Mouse (Mus musculus): ENCODE results near the gene Usp53. TPM values are rescaled to one million over a fixed set of nuclear protein-coding genes. Genes with fewer than 3 reads are reported as not detected.

The Usp53 gene
- polyA plus RNA-seq, 1 experiment from 2014 or later = 3.3 TPM

GRCm38 (mm10) chr3:122985183-122985944 lies 1.1 kb upstream of the Usp53 start:
- Histone ChIP-seq H3K27ac (ENCODE audit: low read depth) (no peak overlapping the region), H3K9me3 (ENCODE audit: low read length) (no peaks in the 10 kb centered on the region), H3K36me3 (replicated peaks; ENCODE audit: insufficient read depth, low read length) (no peaks in the 10 kb centered on the region), H3K9ac (replicated peaks) (peak overlapping the region; percentile 67), H3K4me1 (ENCODE audit: insufficient read depth) (no peaks in the 10 kb centered on the region), H3K4me2 (ENCODE audit: low read depth, low read length) (peak overlapping the region; percentile 91), H3K27me3 (ENCODE audit: insufficient read depth, low read length) (no peaks in the 10 kb centered on the region), H3K4me3 (ENCODE audit: low read depth, low read length) (peak overlapping the region; percentile 81)
- DNase-seq (no peak), ATAC-seq (no peak)
- WGBS (ENCODE audit: insufficient replicate concordance) = 35% methylated on average over 13 of the region's 13 CpGs
- TF ChIP-seq EP300 (IDR thresholded peaks at IDR 0.05; ENCODE audit: low read depth) = no peak
- TF ChIP-seq CTCF (IDR thresholded peaks at IDR 0.05; ENCODE audit: low read depth) = no peak

- Histone ChIP-seq H3K4me2 (ENCODE audit: low read depth, low read length) (peak overlapping the region; percentile 91), H3K27me3 (ENCODE audit: insufficient read depth, low read length) (no peaks in the 10 kb centered on the region), H3K4me3 (ENCODE audit: low read depth, low read length) (peak overlapping the region; percentile 81), H3K27ac (ENCODE audit: low read depth) (peak overlapping the region; percentile 97), H3K9me3 (ENCODE audit: low read length) (no peaks in the 10 kb centered on the region), H3K9ac (replicated peaks) (peak overlapping the region; percentile 83), H3K36me3 (replicated peaks; ENCODE audit: insufficient read depth, low read length) (no peaks in the 10 kb centered on the region), H3K4me1 (ENCODE audit: insufficient read depth) (no peaks in the 10 kb centered on the region)
- peak; percentile 71 for ATAC-seq
- TF ChIP-seq EP300 (IDR thresholded peaks at IDR 0.05; ENCODE audit: low read depth) (peak; percentile 16), CTCF (IDR thresholded peaks at IDR 0.05; ENCODE audit: low read depth) (no peak)
- WGBS (ENCODE audit: insufficient replicate concordance) = 0% methylated on average over 30 of the region's 30 CpGs
- DNase-seq = peak; percentile 73
Measured at GRCm38 (mm10) chr3:122983849-122984248, 461 bp downstream of the Usp53 start.

- no peak overlapping the region for H3K27ac ChIP-seq (ENCODE audit: low read depth)
- no peak for TF ChIP-seq CTCF (IDR thresholded peaks at IDR 0.05; ENCODE audit: low read depth)
- TF ChIP-seq EP300 (IDR thresholded peaks at IDR 0.05; ENCODE audit: low read depth) = no peak
- ATAC-seq = no peak
Measured at GRCm38 (mm10) chr3:122975964-122976363, 8.3 kb downstream of the Usp53 start.

DNA sequence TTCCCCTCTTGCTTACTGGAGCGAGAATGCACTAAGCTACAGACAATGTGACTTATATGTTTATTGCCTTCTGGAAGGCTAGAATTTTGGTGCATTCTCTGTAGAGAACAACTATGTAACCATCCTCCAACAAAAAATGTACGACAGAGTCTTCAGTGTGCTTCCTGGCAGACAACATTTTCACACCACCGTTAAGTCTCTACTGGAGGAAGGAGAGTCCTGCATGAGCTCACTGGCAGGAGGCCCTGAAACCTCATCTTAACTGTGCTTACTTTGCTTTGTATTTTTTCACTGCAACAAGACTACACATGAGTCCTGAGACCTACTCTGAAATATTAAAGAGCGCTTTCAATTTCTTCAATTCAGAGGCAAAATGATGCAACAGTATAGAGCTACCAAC lies 8.9 kb downstream of the Usp53 start:
- TF ChIP-seq EP300 (IDR thresholded peaks at IDR 0.05; ENCODE audit: low read depth) = no peak
- no peak for TF ChIP-seq CTCF (IDR thresholded peaks at IDR 0.05; ENCODE audit: low read depth)

More at GRCm38 (mm10) chr3:122975964-122976363, 8.3 kb downstream of the Usp53 start:
- no peaks in the 10 kb centered on the region for H3K4me1 ChIP-seq (ENCODE audit: insufficient read depth)
- no peak for DNase-seq
- H3K27me3 ChIP-seq (ENCODE audit: insufficient read depth, low read length) = no peaks in the 10 kb centered on the region
- 57% methylated on average over 1 of the region's 1 CpGs for WGBS (ENCODE audit: insufficient replicate concordance)
- no peak overlapping the region for H3K4me2 ChIP-seq (ENCODE audit: low read depth, low read length)
- no peak overlapping the region for H3K9ac ChIP-seq (replicated peaks)
- no peaks in the 10 kb centered on the region for H3K9me3 ChIP-seq (ENCODE audit: low read length)
- H3K4me3 ChIP-seq (ENCODE audit: low read depth, low read length) = no peak overlapping the region
- H3K36me3 ChIP-seq (replicated peaks; ENCODE audit: insufficient read depth, low read length) = no peaks in the 10 kb centered on the region

DNA sequence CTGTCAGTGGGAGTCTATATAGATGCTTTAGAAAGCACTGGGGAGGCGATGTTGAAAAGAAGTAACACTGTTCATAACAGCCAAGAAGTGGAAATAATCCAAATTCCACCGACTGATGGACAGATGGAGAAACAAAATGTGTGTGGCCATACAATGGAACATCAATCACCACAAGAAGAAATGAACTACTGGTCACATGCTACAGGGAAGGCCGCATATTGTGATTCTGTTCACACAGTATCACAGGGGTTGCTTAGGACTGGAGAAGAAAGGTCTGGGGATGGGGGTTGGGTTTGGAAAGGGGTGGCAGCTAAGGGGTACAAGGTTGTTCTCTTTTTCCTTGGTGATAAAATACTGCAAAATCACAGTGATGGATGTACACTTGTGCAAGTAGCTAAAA lies 9.5 kb downstream of the Usp53 start:
- ATAC-seq = no peak
- H3K4me1 ChIP-seq (ENCODE audit: insufficient read depth) = no peaks in the 10 kb centered on the region
- WGBS (ENCODE audit: insufficient replicate concordance) = 79% methylated on average over 3 of the region's 3 CpGs
- no peak overlapping the region for H3K27ac ChIP-seq (ENCODE audit: low read depth)
- H3K4me2 ChIP-seq (ENCODE audit: low read depth, low read length) = no peak overlapping the region
- no peak overlapping the region for H3K9ac ChIP-seq (replicated peaks)
- no peak overlapping the region for H3K4me3 ChIP-seq (ENCODE audit: low read depth, low read length)
- no peak for DNase-seq
- no peak for TF ChIP-seq CTCF (IDR thresholded peaks at IDR 0.05; ENCODE audit: low read depth)
- no peak for TF ChIP-seq EP300 (IDR thresholded peaks at IDR 0.05; ENCODE audit: low read depth)
- no peaks in the 10 kb centered on the region for H3K9me3 ChIP-seq (ENCODE audit: low read length)
- no peaks in the 10 kb centered on the region for H3K27me3 ChIP-seq (ENCODE audit: insufficient read depth, low read length)
- H3K36me3 ChIP-seq (replicated peaks; ENCODE audit: insufficient read depth, low read length) = no peaks in the 10 kb centered on the region

More for the DNA sequence above, 8.9 kb downstream of the Usp53 start:
- 66% methylated on average over 4 of the region's 4 CpGs for WGBS (ENCODE audit: insufficient replicate concordance)
- Histone ChIP-seq H3K27ac (ENCODE audit: low read depth) (no peak overlapping the region), H3K4me3 (ENCODE audit: low read depth, low read length) (no peak overlapping the region), H3K4me2 (ENCODE audit: low read depth, low read length) (no peak overlapping the region), H3K4me1 (ENCODE audit: insufficient read depth) (no peaks in the 10 kb centered on the region), H3K36me3 (replicated peaks; ENCODE audit: insufficient read depth, low read length) (no peaks in the 10 kb centered on the region), H3K9ac (replicated peaks) (no peak overlapping the region), H3K27me3 (ENCODE audit: insufficient read depth, low read length) (no peaks in the 10 kb centered on the region), H3K9me3 (ENCODE audit: low read length) (no peaks in the 10 kb centered on the region)
- DNase-seq (no peak), ATAC-seq (no peak)

- Histone ChIP-seq H3K36me3 (replicated peaks; ENCODE audit: insufficient read depth, low read length) (peaks cover 3% of the 10 kb centered on the region; the same call in 1 of the 2 replicates), H3K9ac (replicated peaks) (no peak overlapping the region), H3K9me3 (ENCODE audit: low read length) (no peaks in the 10 kb centered on the region), H3K27ac (ENCODE audit: low read depth) (no peak overlapping the region), H3K4me1 (ENCODE audit: insufficient read depth) (no peaks in the 10 kb centered on the region), H3K4me2 (ENCODE audit: low read depth, low read length) (no peak overlapping the region), H3K4me3 (ENCODE audit: low read depth, low read length) (no peak overlapping the region), H3K27me3 (ENCODE audit: insufficient read depth, low read length) (no peaks in the 10 kb centered on the region)
- ATAC-seq (no peak), DNase-seq (no peak)
- TF ChIP-seq CTCF (IDR thresholded peaks at IDR 0.05; ENCODE audit: low read depth) = no peak
- TF ChIP-seq EP300 (IDR thresholded peaks at IDR 0.05; ENCODE audit: low read depth) = no peak
- WGBS (ENCODE audit: insufficient replicate concordance) = 77% methylated on average over 3 of the region's 3 CpGs
Measured at GRCm38 (mm10) chr3:122972126-122972822, 12.0 kb downstream of the Usp53 start.
